Mouse (Mus musculus) limb, embryonic 15.5 days (tissue): Measurements from ENCODE around the gene Gm17617. TPM values are rescaled to one million over a fixed set of nuclear protein-coding genes. Genes with fewer than 3 reads are reported as not detected.

Experiments used
- ATAC-seq: fragments of 200-750 bp; cut with Nextera tagmentation; 2 replicates; pipeline ENCODE4 v1.8.0; 2017; ENCODE audit warnings: low read depth, moderate TSS enrichment; ENCODE audit not compliant: insufficient number of reproducible peaks, low FRiP score, low TSS enrichment
- H3K27ac ChIP-seq: fragments of 300-500 bp; sonication (generic); 2 replicates; pipeline ENCODE4 v1.5.1; 2015; ENCODE audit warnings: moderate library complexity, mild to moderate bottlenecking, inconsistent platforms
- H3K27me3 ChIP-seq: fragments of 300-500 bp; sonication (generic); 2 replicates; pipeline ENCODE4 v1.6.1; 2015; ENCODE audit warnings: inconsistent platforms
- H3K36me3 ChIP-seq: fragments of 300-500 bp; sonication (generic); 2 replicates; pipeline ENCODE4 v1.6.1; 2015; ENCODE audit warnings: inconsistent platforms
- H3K4me1 ChIP-seq: fragments of 300-500 bp; sonication (generic); 2 replicates; pipeline ENCODE4 v1.6.1; 2015; ENCODE audit warnings: inconsistent platforms
- H3K4me2 ChIP-seq: fragments of 300-500 bp; sonication (generic); 2 replicates; pipeline ENCODE4 v1.6.1; 2015; ENCODE audit warnings: mild to moderate bottlenecking, inconsistent platforms
- H3K4me3 ChIP-seq: fragments of 300-500 bp; sonication (generic); 2 replicates; pipeline ENCODE4 v1.5.1; 2015; ENCODE audit warnings: mild to moderate bottlenecking, inconsistent platforms
- H3K9ac ChIP-seq: fragments of 300-500 bp; sonication (generic); 2 replicates; pipeline ENCODE4 v1.6.1; 2015; ENCODE audit warnings: inconsistent platforms
- H3K9me3 ChIP-seq: fragments of 300-500 bp; sonication (generic); 2 replicates; pipeline ENCODE4 v1.6.1; 2016; ENCODE audit warnings: inconsistent platforms
- WGBS: fragments of 180-500 bp; shearing (Covaris S2); methylation state at CpG from one replicate; pipeline ENCODE4 v1.1.7; 2015; 5-methylcytosine and 5-hydroxymethylcytosine counted together
- polyA plus RNA-seq: library from polyadenylated mRNA; unstranded; fragments of >200 nt; fragmentation: Nextera tagmentation; extraction: Ambion mirVana; gene quantifications from 2 replicates; pipeline ENCODE4 v1.2.1, GENCODE M21; 2015

The Gm17617 gene
- polyA plus RNA-seq, 1 experiment from 2014 or later: not detected

DNA sequence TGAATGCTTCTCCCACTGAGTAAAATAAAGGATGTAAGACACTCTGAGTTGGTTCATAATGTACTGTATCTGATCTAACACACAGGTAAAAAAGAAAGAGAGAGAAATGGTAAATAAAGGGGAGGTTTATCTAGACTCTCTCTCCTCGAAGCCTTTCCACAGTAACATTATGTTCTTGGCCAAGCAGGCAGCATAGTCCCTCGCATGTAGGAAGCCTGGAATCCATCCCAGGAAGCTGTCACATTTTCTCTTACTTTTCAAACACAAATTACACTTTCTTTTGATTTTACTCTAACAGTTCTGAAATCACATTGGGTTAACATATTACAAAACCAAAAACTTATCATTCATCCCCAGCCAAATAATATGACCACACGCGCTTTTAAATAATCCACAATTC lies 40.8 kb downstream of the Gm17617 start:
- H3K27ac ChIP-seq: no peak overlapping the region
- H3K9ac ChIP-seq: no peak overlapping the region
- no peak for ATAC-seq
- H3K4me2 ChIP-seq: no peak overlapping the region
- peaks cover 11% of the 10 kb centered on the region for H3K36me3 ChIP-seq
- H3K4me3 ChIP-seq: no peak overlapping the region
- no peaks in the 10 kb centered on the region for H3K4me1 ChIP-seq
- no peaks in the 10 kb centered on the region for H3K27me3 ChIP-seq
- H3K9me3 ChIP-seq: no peaks in the 10 kb centered on the region
- 90% methylated on average over 4 of the region's 4 CpGs for WGBS

Other genes starting within 250 kb of the Gm17617 start
- gene Unc5a, start 184.1 kb downstream of the Gm17617 start, polyA plus RNA-seq: 0.99 and 2.3 TPM in 2 replicates
- 1.5 and 1.9 TPM in 2 replicates for gene Hk3, start 112.2 kb downstream of the Gm17617 start, polyA plus RNA-seq
- 24.5 and 25.3 TPM in 2 replicates for gene Uimc1, start 33.2 kb downstream of the Gm17617 start, polyA plus RNA-seq
- 22.2 and 26.0 TPM in 2 replicates for gene Zfp346, start 28.2 kb downstream of the Gm17617 start, polyA plus RNA-seq
- 8.2 and 14.2 TPM in 2 replicates for gene Fgfr4, start 19.1 kb upstream of the Gm17617 start, polyA plus RNA-seq
- 52.4 and 55.8 TPM in 2 replicates for gene Nsd1, start 76.2 kb upstream of the Gm17617 start, polyA plus RNA-seq
- 427 and 446 TPM in 2 replicates for gene Prelid1, start 187.0 kb upstream of the Gm17617 start, polyA plus RNA-seq
- 110 and 119 TPM in 2 replicates for gene Rab24, start 188.4 kb upstream of the Gm17617 start, polyA plus RNA-seq
- gene Mxd3, start 196.3 kb upstream of the Gm17617 start, polyA plus RNA-seq: 43.8 and 46.2 TPM in 2 replicates
- gene Lman2, start 229.2 kb upstream of the Gm17617 start, polyA plus RNA-seq: 104 and 109 TPM in 2 replicates
- gene Rgs14, start 236.2 kb upstream of the Gm17617 start, polyA plus RNA-seq: 1.4 and 2.4 TPM in 2 replicates